Mouse (Mus musculus): ENCODE results near the gene 1700029P11Rik.

- no peak for TF ChIP-seq POLR2A (IDR thresholded peaks at IDR 0.05; ENCODE audit: low read depth, low read length)
- no peak for TF ChIP-seq CTCF (conservative IDR thresholded peaks at IDR 0.05; ENCODE audit: insufficient read depth, insufficient read length, low read depth, low read length)
Observed at GRCm38 (mm10) chr15:81982173-81982572, 1.8 kb downstream of the 1700029P11Rik start.
